Mouse (Mus musculus) thymus, postnatal 25 days (tissue): Measurements from ENCODE around the gene Gm20388.

Experiments used
- DNase-seq: peaks from one replicate; pipeline ENCODE4 v3.0.0; 2022

Gm20388 gene

DNA sequence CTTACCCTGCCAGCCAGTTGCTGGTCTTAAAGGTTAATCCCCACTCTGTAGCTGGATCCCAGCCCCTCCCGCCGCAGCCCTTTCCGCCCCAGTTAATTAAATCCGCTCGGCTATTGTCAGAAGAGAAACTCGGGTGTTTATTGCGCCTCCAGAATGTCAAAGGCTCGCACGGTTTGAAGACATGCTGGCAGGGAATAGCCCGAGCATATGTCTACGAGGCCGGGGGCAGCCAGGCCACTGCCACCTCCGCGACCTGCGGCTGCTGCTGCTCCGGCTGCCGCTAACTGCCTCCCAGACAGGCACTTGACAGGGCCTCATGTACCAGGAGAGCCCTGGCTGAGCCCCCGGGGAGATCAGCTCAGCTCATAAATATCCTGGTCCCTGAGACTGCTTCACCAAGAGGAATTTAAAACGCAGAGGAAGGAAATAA is 594.5 kb downstream of the Gm20388 start:
- peak; percentile 64 for DNase-seq

DNA sequence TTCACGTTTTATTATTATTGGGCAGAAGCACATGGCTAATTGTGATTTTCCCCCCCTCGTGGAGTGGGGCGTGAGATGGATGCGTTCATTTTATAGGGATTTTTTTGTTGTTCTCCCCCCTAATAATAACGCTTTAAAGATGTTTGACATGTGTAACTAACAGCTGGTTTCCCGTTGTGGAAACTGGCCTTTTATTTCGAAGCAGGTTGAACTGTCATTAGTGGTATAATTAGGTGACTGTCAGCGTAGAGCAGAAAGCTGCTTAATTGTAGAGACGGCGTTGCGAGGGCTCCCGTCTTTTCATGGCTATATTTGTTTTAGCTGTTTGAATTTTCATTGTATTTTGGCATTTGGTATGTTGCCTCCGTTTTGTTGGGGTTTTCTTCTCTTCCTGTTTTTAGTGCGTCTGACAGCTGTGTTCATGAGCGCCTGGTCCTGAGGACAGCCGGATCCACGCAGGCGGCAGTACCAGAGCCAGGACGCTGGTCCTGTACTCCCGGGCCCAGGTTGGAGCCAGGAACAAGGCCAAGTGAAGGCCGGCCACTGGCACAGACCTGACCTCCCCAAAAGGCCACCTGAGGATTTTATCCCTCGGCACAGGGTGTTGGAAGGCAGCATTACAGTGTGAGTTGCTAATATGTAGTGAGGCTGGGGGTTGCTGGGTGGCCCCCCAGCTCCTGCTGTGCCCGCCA is 595.1 kb downstream of the Gm20388 start:
- DNase-seq: no peak

DNA sequence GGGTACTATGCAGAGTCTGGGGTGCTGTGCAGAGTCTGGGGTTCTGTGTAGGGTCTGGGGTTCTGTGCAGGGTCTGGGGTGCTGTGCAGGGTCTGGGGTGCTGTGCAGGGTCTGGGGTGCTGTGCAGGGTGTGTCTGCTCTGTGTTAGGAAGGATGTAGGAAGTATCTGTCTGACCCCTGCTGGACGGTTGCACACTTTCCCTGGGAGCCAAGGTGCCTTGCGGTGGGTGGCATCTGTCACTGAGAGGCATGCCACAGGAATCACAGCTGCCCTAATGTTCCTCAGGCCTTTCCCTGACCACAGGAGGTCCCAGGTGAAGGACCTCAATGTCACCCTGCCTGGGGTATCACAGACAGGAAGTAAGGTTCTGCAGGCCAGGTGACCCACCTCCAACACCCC is 595.9 kb downstream of the Gm20388 start:
- DNase-seq: peak; percentile 65

DNA sequence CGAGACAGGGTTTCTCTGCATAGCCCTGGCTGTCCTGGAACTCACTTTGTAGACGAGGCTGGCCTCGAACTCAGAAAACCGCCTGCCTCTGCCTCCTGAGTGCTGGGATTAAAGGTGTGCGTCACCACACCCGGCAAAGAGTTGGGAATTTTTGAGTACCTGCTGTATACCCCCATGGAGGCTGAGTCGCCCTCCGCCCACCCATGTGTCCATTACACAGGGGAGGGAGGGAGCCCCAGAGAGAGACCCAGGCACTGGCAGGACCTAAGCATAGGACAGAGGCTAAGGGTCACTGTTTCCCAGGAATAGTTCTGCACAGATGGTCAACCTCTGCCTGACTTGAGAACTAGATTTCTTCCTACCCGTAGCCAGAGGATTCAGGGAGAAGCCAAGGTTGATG is 596.6 kb downstream of the Gm20388 start:
- DNase-seq: no peak

DNA sequence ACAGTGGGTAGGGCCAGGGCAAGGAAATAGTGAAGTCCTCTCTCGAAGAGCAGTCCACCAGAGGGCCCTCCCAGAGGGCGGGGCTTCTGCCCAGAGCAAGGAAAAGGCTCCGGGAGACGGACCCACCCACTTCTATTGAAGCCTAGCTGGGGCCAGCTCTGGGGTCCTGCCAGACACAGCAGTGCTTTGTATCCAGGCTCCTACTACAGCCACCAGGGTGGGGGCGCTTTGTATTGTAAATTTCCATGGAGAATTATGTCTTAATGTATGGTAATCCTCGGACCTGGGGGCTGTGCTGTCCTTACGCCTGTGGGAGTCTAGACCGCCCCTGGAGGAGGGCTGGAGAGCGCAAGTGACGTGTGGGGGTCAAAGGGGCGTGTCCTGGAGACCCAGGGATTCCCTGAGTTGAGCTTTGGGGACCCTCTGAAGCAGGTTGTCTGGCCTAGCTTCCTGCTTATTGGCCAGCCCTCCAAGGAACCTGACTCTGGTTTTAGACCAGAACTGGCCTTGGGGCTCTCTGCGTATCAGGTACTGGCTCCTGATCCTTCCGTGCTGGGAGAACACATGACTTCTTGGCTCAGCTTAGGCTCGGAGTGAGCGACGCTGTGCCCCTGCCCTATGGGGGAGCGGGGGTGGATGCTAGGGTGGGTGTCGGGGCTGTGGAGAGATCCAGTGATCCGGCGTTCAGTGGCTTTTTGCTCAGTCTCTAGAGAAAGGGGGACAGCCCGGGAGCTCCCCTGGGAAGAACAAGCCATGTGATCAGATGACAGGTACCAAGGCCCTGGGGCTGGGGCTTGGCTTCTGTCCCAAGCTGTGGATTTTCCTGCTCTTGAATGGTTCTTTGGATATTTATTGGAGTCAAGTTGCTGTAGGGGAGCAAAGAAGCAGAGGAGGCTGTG is 598.7 kb downstream of the Gm20388 start:
- DNase-seq: no peak

DNA sequence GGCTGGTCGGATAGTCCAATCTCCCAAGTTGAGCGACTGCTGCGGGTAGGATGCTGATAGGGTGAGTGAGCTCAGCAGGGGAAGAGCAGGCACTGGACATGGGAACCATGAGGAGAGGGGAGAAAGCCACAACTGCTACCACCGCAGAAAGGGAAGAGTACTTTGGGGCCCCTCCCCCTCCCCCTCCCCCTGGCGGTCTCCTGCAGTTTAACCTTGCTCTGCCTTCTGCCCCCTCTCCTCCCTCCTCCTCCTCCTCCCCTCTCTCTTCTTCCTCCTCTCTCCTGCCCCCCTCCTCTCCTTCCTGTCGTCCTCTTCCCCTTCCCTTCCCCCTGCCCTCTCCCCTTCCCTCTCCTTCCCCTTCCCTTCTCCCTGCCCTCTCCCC is 599.4 kb downstream of the Gm20388 start:
- no peak for DNase-seq

DNA sequence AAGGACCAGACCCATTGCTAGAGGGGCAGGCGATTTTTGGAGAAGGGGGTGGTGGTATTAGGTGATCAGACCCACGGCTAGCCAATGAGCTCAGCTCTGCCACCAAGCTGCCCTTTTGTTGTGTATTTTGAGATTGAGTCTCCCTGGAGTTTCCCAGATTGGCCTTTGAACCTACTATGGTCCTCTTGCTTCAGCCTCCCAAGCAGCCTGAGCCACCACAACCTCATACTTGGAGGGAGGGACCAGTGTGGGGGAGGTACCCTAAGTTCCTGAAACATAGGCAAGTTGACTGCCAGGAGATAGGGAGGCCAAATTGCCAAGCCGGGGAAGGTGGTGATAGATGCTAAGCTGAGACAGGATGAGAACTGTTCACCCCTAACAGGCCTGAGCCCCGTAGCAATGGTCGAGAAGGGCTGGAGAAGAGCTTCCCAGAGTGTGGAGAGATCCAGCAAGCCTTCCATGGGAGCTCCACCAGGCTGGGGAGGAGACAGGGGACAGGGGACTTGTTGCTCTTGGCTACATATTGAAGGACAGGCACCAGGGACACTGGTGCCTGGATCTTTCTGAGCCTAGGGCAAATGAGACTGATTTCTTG is 600.3 kb downstream of the Gm20388 start:
- DNase-seq: no peak

DNA sequence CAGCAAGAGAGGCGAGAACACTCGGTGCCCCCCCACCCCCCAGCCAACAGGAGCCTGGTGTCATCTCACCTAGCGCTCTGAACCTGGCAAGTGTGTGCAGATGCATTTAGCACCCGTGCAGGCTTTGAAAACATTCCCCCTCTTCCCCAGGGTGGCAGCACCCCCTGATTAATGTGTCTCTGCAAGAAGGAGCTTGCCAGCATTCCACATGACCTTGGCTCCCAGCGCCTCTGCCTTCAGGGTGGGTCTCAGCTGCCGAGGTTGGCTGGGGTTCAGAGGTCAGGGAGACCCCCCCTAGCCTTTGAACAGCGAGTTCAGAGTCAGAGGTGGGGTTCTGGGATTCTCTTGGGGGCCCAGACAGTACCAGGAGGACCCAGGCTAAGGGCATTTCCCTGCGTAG is 601.1 kb downstream of the Gm20388 start:
- no peak for DNase-seq

DNA sequence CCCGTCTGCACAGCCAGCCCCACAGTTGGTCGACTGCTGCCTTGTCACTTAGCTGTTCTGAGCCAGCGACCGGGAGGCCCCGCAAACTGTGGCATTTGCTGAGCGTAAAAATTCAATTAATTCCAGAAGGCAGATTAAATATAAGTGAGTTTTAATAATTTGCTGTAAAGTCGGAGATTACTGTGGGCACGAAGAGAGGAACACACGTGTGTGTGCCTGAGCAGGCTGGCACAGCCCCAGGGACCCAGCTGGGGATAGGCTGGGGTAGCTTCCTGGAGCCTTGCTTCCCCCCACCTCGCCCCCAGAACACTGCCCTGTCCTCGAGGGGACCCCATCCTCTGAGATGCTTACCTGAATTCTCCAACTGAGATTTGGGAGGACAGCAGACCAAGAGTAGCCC is 601.7 kb downstream of the Gm20388 start:
- DNase-seq: no peak

DNA sequence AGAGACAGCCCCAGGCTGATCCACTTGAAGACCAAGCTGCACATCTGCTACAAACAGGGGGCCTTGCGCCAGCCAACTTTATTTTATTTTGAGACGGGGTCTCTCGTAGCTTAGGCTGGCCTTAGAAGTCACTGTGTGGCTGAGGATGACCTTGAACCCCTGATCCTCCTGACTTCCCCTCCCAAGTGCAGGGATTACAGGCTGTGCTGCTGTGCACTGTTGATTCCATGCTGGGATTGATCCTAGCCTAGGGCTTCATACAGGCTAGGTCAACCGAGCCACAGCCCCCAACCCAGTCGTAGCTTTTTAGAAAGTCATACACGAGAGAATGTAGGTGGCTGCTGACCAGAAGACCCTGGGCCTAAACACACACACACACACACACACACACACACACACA is 602.5 kb downstream of the Gm20388 start:
- no peak for DNase-seq

DNA sequence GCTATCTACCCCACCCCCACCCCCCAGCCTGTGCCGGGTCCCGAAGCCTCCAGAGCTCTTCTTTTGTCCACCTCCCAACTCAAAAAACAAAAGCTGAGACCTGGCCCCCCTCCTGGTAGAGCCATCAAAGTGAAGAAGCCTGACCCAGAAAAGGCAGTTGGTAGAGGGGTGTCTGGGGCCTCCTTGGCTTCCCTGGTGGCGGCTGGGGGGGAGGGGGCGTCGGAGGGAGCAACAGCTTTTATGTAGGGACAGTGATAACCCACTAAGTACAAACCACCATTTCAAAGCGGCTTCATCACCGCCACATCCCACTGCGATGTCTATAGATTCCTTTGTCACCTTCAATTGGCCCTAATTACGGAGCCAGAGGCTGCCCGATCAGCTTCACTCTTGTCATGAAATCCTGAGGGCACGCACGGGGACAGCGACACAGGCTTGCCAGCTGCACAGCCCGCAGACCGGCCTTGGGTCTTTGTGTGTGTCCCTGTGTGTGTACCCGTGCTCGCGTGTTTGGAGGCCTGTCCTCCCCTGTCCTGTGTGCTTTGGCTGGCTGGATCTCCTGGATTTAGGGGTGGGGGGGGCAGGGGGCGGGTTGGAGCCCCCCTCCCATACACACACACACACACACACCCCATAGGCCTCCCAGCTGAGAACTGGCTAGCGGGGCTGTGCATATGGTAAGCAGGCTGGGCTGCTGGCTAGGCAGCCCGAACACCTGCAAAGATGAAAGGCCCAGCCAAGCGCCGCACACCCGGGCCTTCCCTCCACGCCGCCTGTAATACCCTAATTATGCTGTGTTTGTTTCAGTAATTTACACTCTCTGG is 603.2 kb downstream of the Gm20388 start:
- peak; percentile 69 for DNase-seq

DNA sequence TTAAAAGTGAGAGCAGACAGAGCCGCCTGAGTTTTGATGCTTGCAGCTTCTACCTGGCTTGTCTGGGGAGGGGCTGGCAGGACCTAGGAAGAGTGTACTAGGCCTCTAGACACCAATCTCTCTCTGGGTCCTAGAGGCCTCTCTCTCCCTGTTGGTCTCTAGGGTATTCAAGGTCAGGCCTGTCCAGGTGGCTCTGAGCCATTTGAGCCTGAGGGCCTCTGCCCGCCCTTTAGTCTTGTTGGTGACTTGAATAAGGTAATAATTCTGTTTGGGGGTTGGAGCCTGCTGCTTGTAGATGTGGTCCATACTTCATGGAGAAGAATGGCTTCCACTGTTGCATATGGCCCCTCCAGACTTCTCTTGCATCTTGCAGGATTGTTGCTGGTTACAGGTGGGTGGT is 604.6 kb downstream of the Gm20388 start:
- DNase-seq: no peak

DNA sequence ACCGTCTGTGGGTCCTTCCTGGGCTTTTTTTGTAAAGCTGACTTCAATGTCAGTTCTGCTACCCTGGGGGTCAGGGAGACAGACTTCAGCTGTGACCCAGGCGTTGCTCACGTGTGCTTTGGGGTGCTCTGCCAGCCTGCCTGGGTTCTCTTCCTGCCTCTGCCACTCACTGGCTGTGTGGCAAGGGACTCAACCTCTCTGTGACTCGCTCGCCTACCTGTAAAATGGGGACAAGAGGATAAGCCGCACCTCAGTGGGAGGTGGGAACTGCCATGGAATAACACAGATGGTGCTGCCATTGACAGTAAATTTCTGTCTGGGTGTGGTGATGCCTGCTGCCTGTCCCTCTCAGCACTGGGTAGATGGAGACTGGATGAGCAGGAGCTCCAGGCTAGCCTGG is 605.0 kb downstream of the Gm20388 start:
- no peak for DNase-seq

DNA sequence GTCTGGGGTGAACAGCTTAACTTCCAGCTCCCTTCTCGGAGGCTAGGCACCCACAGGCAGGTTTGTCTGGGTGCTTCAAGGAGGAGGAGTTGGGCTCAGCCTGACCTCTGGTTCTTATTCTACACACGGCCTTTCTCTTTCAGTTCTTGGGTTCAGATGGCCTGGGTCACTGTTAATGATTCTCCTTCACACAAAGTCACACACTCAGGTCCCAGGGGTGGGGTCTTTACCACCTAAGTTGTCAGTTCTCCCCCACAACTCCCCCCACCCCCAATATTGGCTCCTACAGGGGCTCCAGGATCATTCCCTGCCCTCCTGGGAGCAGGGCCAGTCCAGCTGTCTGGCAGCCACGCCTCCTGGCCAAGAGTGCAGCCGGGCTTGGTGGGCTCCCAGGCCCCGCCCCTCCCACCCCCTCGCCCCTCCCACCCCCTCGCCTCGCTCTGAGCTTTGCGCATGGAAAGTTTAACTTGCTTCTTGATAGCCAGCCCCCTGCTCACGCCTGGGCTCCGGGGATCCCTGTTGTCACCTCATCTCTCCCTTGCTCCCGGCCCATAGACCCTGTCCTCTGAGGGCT is 605.6 kb downstream of the Gm20388 start:
- no peak for DNase-seq

DNA sequence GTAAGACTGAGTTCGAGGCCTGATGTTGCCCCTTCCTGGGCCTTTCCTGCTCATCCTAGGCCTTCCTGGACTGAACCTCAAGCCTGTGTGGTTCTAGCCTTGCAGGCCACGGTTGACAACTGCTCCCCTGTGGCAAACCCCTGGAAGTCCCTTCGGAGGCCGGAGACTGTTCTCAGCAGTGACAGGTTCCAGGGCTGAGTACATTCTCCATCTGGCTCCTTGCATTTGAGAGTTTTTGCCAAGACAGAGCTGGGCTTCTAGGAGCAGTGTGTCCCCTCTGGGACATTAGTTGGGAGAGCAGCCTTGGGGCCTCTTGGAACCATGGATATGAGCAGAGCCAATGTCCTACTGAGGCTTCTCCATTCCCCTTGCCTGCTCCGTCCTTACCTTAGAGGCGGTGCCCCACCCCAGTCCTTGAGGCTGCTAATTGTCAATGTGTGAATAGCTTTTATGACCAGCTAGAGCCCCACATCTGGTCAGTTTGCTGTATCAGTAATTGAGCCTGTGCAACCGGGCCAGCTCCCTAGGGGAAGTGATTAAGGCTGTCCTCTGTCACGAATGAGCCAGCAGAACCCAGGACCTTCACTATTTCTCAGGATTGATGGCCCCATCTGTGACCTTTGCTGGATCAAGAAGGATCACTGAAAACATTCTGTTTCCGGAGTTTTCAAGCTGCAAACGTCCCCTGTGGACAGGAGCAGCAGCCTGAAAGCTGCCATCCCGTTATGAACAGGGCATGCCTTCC is 607.2 kb downstream of the Gm20388 start:
- no peak for DNase-seq

DNA sequence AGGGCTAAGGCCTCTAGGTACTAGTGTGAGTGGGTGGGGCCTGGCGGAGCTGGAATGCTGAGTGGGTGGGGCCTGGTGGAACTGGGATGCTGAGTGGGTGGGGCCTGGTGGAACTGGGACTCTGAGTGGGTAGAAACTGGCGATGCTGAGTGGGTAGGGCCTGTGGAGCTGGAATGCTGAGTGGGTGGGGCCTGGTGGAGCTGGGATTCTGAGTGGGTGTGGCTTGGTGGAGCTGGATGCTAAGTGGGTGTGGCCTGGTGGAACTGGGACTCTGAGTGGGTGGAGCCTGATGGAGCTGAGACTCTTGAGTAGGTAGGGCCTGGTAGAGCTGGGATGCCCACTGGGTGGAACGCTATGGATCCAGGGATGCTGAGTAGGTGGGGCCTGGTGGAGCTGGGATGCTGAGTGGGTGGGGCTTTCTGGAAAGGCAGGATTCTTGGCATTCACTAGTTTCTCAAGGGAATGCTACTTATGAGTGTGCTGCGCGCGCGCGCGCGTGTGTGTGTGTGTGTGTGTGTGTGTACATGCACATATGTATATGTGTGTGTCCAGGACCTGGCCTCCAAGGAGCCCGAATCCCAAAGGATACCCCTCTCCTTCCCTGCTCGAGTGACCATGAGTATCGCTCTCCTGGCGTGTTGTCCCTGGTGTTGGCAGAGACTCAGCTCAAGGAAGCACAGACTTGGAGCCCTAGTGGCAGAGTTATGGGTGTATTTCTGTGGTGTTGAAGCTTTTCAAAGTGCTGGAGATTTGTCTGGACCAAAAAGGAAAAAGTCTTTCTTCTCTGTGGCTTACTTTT is 608.3 kb downstream of the Gm20388 start:
- no peak for DNase-seq

DNA sequence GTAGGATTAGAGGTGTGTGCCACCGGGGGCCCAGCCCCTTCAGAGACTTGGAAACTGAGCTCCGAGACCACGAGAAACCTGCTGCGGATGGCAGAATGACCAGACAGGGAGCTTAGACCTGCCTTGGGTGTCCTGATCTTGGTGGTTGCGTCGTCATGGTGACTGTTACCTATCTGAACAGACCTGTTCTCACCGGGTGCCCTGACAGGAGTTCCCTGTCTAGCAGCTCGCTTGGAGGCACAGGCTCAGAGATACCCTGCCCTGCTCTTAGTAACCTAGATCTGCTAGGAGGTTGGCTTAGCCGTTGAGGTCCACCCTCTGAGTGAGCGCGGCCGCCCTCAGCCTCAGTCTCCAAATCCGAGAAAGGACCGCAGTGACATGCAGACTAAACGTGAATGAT is 609.6 kb downstream of the Gm20388 start:
- no peak for DNase-seq

DNA sequence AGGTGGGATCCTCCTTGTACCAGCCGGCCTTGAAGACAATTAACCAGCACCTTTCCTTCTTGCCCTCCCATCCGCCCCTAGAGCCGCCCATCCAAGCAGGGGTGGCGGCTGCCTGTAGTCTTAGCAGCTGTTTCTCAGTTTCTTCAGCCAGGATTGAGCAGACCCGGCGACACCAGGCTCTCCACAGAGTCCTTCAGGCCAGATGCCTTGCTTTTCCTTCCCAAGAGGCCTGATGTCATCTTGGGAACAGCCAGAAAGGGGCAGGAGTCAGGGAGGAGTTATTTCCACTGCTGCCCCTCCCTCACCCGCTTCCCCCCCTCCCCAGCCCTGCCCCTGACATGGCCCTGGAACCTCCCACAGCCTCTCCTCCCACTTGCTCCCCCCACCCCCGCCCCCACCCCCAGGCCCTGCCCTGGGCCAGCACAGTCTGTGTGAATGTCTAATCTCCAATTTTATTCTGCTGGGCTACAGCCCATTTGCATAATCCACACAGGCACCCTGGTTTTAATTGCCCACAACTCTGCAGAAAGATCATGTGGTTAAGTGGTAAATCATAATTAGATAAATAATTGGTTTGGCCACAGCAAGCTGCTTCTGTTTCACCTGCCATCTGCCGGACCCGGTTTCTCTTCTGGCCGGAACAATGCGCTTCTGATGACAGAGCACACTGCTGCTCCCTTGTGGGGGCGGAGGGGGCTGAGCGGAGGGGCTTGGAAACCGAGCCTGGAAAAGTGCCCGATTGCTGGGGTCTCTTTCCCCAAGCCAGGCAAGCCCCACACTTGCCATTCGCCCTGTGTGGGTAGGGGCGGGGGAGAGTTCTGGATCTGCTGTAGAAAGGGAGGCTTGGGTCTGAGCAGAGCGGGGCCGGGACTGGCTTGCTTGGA is 610.3 kb downstream of the Gm20388 start:
- DNase-seq: no peak

DNA sequence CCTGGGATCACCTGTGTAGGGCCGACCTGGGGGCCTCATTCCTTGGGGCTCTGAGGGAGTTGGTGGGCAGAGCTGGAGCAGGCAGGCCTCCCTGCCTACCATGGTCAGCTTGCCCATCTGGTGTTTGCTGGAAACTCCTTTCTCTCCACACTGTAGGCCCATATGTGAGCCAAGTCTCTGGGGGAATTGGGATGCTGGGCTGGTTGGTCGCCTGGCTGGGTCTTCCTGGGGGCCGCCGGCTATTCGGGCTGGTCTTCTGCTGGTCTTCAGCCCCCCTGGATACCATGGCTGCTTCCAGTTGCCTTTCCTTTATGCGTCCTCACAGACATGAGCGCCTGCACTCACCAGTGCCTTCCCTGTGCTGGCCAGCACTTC is 610.9 kb downstream of the Gm20388 start:
- DNase-seq: no peak

DNA sequence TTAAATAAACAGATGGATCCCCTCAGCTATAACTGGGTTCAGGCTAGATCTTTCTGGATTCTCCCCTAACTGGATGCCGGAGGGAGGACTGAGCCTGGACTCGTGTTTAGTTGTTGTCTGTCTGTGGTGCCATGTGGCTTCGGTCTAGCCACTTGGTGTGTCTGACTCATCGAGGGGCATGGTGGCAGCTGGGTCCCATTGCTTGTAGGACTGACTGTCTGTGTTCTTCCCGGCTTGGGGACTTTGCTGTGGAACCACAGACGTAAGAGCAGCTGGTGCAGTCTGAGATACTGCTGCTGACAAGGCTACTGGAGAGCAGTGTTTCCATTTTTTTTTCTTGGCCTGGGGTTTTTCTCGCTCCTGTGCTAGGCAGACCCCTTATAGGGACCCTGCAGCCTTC is 613.0 kb downstream of the Gm20388 start:
- DNase-seq: no peak
